Mouse (Mus musculus): Measurements from ENCODE around the gene Uba52.
A peak's percentile ranks its signal among the peaks of the same experiment; 100 is the strongest.

The Uba52 gene

DNA sequence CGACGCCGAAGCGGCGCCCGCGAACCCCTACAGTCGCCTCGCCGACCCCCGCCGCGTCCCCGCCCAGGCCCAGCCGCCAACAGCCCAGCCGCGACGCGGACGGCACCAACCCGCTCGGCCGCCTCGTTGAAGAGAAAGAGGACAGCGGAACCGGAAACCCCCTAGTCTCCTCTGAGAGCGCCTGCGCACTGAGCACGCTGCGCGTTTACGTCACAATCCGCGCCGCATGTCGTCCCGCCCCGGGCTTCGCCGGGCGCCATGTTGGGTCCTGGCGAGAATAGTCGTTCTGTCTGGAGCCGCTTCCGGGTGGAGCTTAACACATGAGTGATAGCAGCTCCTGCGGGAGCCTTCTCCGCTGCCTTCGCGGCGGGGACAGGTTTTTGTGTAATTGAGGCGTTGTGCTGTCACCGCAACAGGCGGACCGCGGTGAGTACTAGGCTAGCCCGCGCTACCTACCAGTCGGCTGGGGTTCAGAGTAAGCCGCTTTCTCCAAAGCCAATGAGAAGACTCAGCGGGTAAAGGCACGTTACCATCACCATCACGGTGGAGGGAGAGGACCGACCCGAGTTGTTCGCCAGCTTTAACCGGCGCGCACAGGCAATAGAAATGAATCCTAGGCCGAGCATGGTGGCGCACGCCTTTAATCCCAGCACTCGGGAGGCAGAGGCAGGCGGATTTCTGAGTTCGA, at the start of gene Uba52:
Gene Uba52 (minus strand): TSS at position 574 of the 688 bp plus-strand sequence.
- DNase-seq (ENCODE audit: low spot score in 2 of 2) = peak; percentile 98

DNA sequence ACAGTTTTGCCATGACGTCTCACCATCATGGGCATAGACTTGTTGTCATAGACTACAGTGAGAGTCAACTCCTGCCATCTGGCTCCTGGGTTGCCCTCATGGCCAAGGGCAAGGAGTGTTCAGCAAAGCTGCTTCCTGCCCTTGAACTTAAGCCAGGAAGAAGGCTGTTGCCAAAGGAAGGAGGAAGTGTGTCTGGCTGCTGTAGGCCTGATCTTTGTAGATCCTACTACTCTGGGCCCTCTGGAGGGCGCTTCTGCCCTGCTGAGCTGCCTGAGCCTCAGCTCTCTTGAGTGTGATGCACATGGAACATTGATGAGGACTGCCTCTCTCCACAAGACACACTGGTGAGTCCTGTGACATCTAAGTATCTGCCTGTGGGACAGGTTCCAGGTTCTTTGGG, 49.5 kb upstream of the Uba52 start:
- DNase-seq (ENCODE audit: low spot score in 2 of 2) = peak in 1 of 2 experiments; percentile 34

GRCm38 (mm10) chr8:70558983-70559382, 48.4 kb upstream of the Uba52 start:
- no peak for DNase-seq (ENCODE audit: low spot score in 2 of 2)

- DNase-seq (ENCODE audit: low spot score in 2 of 2) = no peak
Measured at GRCm38 (mm10) chr8:70558334-70558733, 47.7 kb upstream of the Uba52 start.

DNA sequence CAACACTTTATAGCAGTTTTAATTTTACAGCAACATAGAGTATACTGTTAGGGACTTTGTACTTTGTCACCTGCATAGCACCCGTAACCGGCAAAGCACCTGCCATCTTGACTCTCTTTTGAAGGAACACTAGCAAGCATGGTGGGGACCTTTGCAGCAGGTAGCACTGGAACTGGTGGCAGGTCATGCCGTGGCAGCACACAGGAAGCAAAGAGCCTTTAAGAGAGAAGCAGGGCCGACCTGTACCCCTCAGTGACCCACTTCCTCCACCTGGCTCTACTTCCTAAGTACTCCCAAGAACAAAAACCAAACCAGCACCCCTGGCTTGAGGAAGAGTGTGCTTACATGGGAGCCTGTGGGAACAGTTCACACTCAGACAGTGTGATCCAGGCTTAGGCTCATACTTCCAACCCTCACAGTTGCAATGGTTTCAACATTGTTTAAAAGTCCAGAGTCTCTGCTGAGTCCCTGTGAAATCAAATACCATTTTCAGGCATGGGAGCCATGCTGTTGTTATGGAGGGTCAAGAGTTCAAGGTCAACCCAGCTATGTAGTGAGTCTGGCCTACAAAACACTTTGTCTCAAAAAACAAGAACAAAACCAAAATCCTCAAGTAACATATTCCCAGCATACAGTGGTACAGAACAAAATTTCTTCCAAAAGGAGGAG, 44.6 kb upstream of the Uba52 start:
- DNase-seq (ENCODE audit: low spot score in 2 of 2) = no peak

- peak in 1 of 2 experiments; percentile 21 for DNase-seq (ENCODE audit: low spot score in 2 of 2)
Measured at GRCm38 (mm10) chr8:70553740-70554139, 43.1 kb upstream of the Uba52 start.

GRCm38 (mm10) chr8:70552836-70553235, 42.2 kb upstream of the Uba52 start:
- no peak for DNase-seq (ENCODE audit: low spot score in 2 of 2)

DNA sequence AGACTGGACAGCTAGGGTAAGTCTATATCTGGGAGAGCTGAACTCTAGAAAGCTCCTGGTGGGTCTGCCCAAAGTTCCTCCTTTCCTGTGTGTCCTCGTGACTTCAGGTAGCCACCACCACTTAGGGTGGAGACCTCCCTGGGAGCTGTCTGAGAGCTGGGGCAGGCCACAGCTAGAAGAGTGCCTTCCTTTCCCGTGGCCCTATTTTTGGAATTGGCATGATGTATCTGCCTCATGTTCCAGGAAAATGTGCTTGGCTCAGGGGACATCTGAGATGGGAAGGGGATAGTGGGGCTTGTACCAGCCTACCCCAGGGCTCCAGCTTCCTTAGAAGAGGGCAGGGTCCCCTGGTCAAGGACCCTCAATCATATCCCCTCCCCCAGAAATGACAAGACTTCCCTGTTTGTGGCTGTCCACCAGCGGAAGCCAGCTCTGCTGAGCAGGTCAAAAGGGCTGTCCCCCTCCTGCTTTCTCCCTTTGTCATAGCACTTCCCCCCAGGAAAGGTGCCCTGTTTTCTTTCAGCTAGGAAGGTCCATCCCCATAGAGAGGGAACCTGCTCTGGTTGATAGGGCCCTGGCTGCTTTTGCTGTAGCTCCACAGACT, 41.1 kb upstream of the Uba52 start:
- DNase-seq (ENCODE audit: low spot score in 2 of 2) = no peak

DNA sequence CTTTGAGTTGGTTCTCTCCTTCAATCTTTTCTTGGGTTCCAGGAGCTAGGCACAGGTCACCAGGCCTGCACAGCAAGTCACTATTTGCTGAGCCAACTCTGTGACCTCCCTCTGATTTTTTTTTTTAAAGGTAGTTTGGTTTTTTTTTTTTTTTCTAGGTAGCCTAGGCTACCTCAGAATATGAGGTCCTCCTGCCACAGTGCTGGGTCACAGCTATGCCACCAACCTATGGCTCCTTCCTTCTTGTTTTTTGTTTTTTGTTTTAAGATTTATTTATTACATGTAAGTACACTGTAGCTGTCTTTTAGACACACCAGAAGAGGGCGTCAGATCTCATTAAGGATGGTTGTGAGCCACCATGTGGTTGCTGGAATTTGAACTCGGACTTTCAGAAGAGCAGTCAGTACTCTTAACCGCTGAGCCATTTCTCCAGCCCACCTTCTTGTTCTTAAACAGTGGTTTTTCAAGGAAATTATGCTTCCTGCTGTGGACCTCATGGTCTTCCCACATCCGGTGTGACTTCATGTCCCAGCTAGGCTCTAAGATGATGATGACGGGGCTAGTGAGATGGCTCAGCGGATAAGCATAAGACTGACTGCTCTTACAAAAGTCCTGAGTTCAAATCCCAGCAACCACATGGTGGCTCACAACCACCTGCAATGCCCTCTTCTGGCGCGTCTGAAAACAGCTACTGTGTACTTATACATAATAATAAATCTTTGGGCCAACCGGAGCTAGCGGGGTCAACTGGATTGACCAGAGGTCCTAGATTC, 39.0 kb upstream of the Uba52 start:
- no peak for DNase-seq (ENCODE audit: low spot score in 2 of 2)

DNA sequence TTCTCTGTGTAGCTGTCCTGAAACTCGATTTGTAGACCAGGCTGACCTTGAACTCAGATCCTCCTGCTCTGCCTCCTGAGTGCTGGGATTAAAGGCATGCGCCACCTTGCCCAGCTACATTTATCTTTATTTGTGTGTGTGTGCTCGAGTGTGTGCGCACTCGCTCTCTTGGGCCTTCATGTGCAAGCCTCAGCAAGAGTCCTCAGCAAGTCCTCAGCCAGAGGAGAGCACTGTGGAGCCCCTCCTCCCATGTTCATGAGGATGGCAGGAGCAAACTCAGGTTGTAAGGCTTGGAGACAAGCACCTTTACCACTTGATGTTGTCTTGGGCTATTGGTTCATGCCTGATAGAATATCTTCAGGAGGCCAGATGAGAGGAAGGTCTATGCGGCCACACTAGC, 37.2 kb upstream of the Uba52 start:
- DNase-seq (ENCODE audit: low spot score in 2 of 2) = no peak

DNA sequence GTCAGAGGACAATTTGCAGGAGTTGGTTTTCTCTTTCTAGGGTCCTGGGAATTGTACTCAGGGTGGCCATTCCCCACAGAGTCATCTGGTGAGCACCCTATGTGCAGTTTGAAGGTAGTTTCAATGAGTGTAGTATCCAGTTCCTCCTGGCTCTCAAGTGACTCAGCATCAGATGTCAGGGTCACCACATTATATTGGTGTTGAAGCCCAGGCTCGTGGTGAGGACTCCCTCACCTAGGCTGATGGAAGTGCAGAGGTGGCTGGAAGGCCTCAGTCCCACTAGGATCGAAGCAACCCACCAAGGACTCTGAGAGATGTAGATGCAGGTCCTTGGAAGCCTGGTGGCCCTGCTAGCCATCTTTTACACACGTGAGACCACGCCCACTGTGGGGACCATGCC, 35.8 kb upstream of the Uba52 start:
- DNase-seq (ENCODE audit: low spot score in 2 of 2) = no peak

GRCm38 (mm10) chr8:70544200-70544687, 33.6 kb upstream of the Uba52 start:
- no peak for DNase-seq (ENCODE audit: low spot score in 2 of 2)

- no peak for DNase-seq (ENCODE audit: low spot score in 2 of 2)
Measured at GRCm38 (mm10) chr8:70541081-70541480, 30.5 kb upstream of the Uba52 start.

GRCm38 (mm10) chr8:70540507-70541071, 30.0 kb upstream of the Uba52 start:
- no peak for DNase-seq (ENCODE audit: low spot score in 2 of 2)

DNA sequence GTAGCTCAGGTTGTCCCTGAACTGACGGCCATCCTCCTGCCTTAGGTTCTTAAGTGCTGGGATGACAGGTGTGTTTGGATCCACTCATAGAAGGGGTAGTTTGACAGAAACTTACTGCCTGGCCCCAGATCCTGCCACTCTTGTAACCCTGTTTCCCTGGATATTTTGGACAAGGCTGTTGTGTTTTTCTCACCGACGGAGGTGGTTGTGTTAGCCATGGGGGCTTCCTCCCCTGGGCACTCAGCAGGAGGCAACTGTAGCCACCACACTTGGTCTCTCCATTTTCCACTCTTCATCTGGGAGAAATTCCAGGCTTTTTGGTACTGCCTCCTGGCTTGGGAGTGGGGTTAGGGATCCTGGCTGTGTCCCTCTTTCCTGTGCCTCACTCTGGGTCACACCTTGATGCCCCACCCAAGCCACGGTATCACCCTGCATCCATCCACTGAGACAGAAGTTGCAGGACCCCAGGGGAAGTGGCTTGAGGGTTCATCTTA, 29.5 kb upstream of the Uba52 start:
- DNase-seq (ENCODE audit: low spot score in 2 of 2) = no peak

DNA sequence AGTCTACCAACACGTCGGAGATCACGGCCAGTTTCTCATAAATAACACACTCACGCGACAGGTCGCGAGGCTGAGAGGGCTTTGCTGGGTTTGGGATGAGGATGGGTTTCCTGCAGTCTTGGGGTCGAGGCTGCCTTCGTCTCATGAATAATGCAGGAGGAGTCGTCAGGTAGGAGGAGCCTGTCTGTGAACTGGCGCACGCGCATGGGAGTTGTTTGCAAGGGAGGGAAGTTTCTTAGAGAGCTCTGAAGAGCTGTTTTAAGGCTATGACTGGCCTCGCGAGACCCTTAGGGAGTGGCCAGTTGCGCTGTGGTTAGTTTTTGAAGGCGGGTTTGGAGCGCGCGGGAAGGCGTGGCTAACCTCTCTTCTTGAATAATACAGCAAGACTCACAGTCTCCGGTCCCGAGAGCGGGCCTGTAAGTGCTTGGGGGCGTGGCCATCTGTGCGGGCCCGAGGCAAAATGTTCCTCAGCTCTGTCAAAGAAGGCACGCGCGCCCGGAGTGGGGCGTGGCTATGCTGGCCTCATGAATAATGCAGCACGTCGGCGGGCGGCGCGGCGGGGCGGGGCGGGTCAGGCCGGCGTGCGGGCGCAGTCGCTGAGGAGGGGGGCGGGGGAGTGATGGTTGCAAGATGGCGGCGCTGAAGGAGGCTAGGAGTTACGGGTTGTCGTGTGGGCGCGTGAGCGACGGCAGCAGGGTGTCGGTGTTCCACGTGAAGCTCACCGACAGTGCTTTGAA, 28.6 kb upstream of the Uba52 start, which contains the start of gene Ell:
Gene Ell (plus strand): TSS at position 381 of the 737 bp plus-strand sequence.
- DNase-seq (ENCODE audit: low spot score in 2 of 2) = peak; percentile 99

DNA sequence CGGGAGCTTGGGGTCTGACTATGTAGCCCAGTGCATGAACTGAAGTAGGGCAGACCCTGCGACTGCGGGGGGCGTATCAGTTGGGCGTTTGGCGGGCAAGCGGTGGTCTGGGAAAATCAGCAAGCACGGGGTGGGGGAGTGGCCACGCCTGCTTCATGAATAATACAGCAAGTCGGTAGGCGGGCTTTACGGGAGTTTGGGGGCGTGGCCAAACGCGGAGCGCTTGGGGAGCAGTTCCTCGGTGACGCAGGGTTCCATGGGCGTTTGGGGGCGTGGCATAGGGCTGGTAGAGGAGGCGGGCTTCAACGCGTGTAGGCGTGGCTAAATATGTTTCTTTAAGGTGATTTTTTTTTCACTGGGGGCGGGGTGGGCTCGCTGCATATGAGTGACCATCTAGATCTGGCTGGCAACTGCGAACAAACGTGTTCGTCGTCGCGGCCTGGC, 28.1 kb upstream of the Uba52 start:
- DNase-seq (ENCODE audit: low spot score in 2 of 2) = peak; percentile 99 to 100

DNA sequence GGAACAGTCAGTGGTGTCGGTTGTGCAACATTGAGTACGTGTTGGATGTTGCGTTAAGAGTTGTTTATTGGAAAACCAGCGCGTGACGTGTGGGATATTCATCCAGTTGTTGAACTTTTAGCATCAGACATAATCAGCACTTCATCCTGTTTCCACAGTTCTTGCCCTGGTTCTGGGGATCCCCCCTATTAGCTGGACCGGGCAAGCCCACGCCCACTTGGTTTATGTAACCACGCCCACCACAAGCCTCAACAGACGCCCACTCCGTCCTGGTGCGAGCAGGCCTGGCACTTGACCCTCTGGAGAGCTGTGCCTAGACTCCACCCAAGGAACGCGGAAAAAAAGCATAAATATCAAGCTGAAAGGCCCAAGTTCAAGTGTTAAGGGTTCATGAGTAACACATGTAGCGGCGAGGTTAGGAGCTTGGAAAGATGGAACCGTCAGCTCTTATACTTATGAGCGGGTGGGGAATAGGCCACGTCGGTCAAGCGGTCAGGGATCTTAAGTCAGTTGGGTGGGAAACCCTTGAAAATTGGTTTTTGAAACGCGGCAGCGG, 27.5 kb upstream of the Uba52 start:
- peak in 1 of 2 experiments; percentile 37 for DNase-seq (ENCODE audit: low spot score in 2 of 2)

DNA sequence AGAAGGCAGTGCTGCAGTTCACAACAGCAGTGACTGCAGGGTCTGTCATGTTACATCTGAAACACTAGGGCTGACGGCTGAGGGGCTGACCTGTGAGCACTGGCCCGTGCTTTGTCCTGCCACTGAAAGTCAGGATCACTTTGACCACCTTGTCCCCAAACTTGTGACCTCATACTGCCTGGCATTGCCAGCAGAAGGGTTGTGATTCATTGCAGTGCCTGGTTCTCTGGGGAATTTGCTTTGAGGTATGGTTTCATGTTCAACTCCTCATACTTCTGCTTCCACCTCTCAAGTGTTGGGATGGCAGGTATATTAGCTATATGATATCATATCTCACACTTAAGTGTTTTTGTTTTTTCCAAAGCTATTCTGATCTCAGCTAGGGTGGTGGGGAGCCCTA, 25.1 kb upstream of the Uba52 start:
- DNase-seq (ENCODE audit: low spot score in 2 of 2) = no peak

- DNase-seq (ENCODE audit: low spot score in 2 of 2) = no peak
Measured at GRCm38 (mm10) chr8:70535221-70535620, 24.6 kb upstream of the Uba52 start.
